Mouse (Mus musculus) MEL (cell line): ENCODE results near the gene Babam2.
A peak's percentile ranks its signal among the peaks of the same experiment; 100 is the strongest.

Experiments
- BHLHE40 ChIP-seq: IDR thresholded peaks from 2 replicates; pipeline ENCODE4 v1.6.1; 2012; ENCODE audit warnings: low read depth, mild to moderate bottlenecking, inconsistent platforms, low read length, improper control_type of control experiment, borderline replicate concordance
- CTCF ChIP-seq, 3 experiments: IDR thresholded peaks in 2 of 3; conservative IDR thresholded peaks in 1 of 3; 2 replicates each; pipeline ENCODE4 v1.5.1; 2011 to 2012; ENCODE audit warnings: low read length in 3 of 3, low read depth in 2 of 3, mild to moderate bottlenecking in 2 of 3, improper control_type of control experiment in 1 of 3, inconsistent platforms in 1 of 3, mixed read lengths in 1 of 3, moderate library complexity in 1 of 3; ENCODE audit not compliant: control insufficient read depth in 1 of 3, insufficient read depth in 1 of 3, poor library complexity in 1 of 3, severe bottlenecking in 1 of 3
- E2F4 ChIP-seq: IDR thresholded peaks from 2 replicates; pipeline ENCODE4 v1.6.1; 2011; ENCODE audit warnings: low read depth, low read length, improper control_type of control experiment, borderline replicate concordance
- ELF1 ChIP-seq: IDR thresholded peaks from 2 replicates; pipeline ENCODE4 v1.6.1; 2014; ENCODE audit warnings: low read depth, mild to moderate bottlenecking, inconsistent platforms, low read length, improper control_type of control experiment, moderate library complexity
- EP300 ChIP-seq, 2 experiments: IDR thresholded peaks; 2 replicates each; pipeline ENCODE4 v1.6.1; 2011; ENCODE audit warnings: improper control_type of control experiment in 2 of 2, low read length in 2 of 2, low read depth in 1 of 2, mild to moderate bottlenecking in 1 of 2
- MEF2A ChIP-seq: IDR thresholded peaks from 2 replicates; pipeline ENCODE4 v1.6.1; 2014; ENCODE audit warnings: low read depth, mild to moderate bottlenecking, inconsistent platforms, low read length, improper control_type of control experiment; ENCODE audit not compliant: poor library complexity, insufficient replicate concordance, severe bottlenecking; ENCODE audit errors: extremely low read depth
- NELFE ChIP-seq: IDR thresholded peaks from 2 replicates; pipeline ENCODE4 v1.6.1; 2011; ENCODE audit warnings: low read depth, low read length, improper control_type of control experiment
- NRF1 ChIP-seq: IDR thresholded peaks from 2 replicates; pipeline ENCODE4 v1.6.1; 2014; ENCODE audit warnings: low read depth, mild to moderate bottlenecking, inconsistent platforms, low read length, improper control_type of control experiment, moderate library complexity; ENCODE audit not compliant: poor library complexity, insufficient read depth, severe bottlenecking
- POLR2A ChIP-seq, 2 experiments: IDR thresholded peaks; 2 replicates each; pipeline ENCODE4 v1.6.1; 2011 to 2012; ENCODE audit warnings: low read length in 2 of 2, mild to moderate bottlenecking in 2 of 2, control low read depth in 1 of 2, improper control_type of control experiment in 1 of 2, low read depth in 1 of 2, moderate library complexity in 1 of 2; ENCODE audit not compliant: control insufficient read depth in 1 of 2, insufficient read depth in 1 of 2, poor library complexity in 1 of 2
- TAL1 ChIP-seq: IDR thresholded peaks from 2 replicates; pipeline ENCODE4 v1.6.1; 2012; ENCODE audit warnings: mild to moderate bottlenecking, inconsistent platforms, low read length, moderate library complexity, mixed read lengths
- UBTF ChIP-seq: IDR thresholded peaks from 2 replicates; pipeline ENCODE4 v1.6.1; 2012; ENCODE audit warnings: low read depth, mild to moderate bottlenecking, inconsistent platforms, low read length, improper control_type of control experiment, moderate library complexity, borderline replicate concordance; ENCODE audit not compliant: insufficient read depth
- ZC3H11A ChIP-seq: IDR thresholded peaks from 2 replicates; pipeline ENCODE4 v1.6.1; 2012; ENCODE audit warnings: low read depth, mild to moderate bottlenecking, inconsistent platforms, low read length, improper control_type of control experiment

- TF ChIP-seq CTCF (IDR thresholded peaks at IDR 0.05 in 2 of 3, conservative IDR thresholded peaks at IDR 0.05 in 1 of 3; ENCODE audit: control insufficient read depth in 1 of 3, insufficient read depth in 1 of 3, low read depth in 2 of 3, low read length in 3 of 3, poor library complexity in 1 of 3, severe bottlenecking in 1 of 3) (no peak), NRF1 (no peak), ZC3H11A (no peak), POLR2A (IDR thresholded peaks at IDR 0.05; ENCODE audit: control insufficient read depth in 1 of 2, insufficient read depth in 1 of 2, low read depth in 1 of 2, low read length in 2 of 2, poor library complexity in 1 of 2) (no peak), TAL1 (no peak), MEF2A (no peak), UBTF (no peak), NELFE (0 out of 2 replicates have a peak, but pooled peaks have one; percentile 1), EP300 (IDR thresholded peaks at IDR 0.05; ENCODE audit: low read depth in 1 of 2, low read length in 2 of 2) (no peak), ELF1 (no peak), BHLHE40 (no peak), E2F4 (no peak)
Observed at GRCm38 (mm10) chr5:31816082-31816481, 118.6 kb downstream of the Babam2 start.
